In genomic region chr10:50806166-50806565, GRCm38 (mm10) we compare ENCODE assay signal across 28 mouse cellular contexts.
"Had no signal": no experiment of that assay in that cellular context is flagged by ENCODE, and none has a peak within 500 bp of the region (broad histone marks: within the 10 kb centered on the region; RNA-seq: fewer than 3 reads in every experiment).

No protein-coding gene starts in this region.

- H3K27me3 ChIP-seq: embryonic facial prominence, embryonic 12.5 days; embryonic facial prominence, embryonic 13.5 days; embryonic facial prominence, embryonic 15.5 days; forebrain, embryonic 12.5 days; forebrain, embryonic 13.5 days; forebrain, embryonic 15.5 days had no signal

- H3K36me3 ChIP-seq: embryonic facial prominence, embryonic 10.5 days; embryonic facial prominence, embryonic 12.5 days; embryonic facial prominence, embryonic 13.5 days; embryonic facial prominence, embryonic 15.5 days; forebrain, embryonic 10.5 days; forebrain, embryonic 12.5 days; forebrain, embryonic 15.5 days had no signal

- H3K4me1 ChIP-seq: embryonic facial prominence, embryonic 12.5 days; embryonic facial prominence, embryonic 13.5 days; embryonic facial prominence, embryonic 15.5 days had no signal

- H3K4me2 ChIP-seq: embryonic facial prominence, embryonic 12.5 days; embryonic facial prominence, embryonic 13.5 days; embryonic facial prominence, embryonic 15.5 days; forebrain, embryonic 12.5 days; forebrain, embryonic 13.5 days; forebrain, embryonic 15.5 days had no signal

- H3K27ac ChIP-seq: embryonic facial prominence, embryonic 10.5 days; embryonic facial prominence, embryonic 12.5 days; embryonic facial prominence, embryonic 13.5 days; embryonic facial prominence, embryonic 15.5 days; forebrain, embryonic 10.5 days; forebrain, embryonic 12.5 days; forebrain, embryonic 13.5 days; forebrain, embryonic 15.5 days; gastrocnemius, adult 2 months had no signal

- H3K9me3 ChIP-seq: embryonic facial prominence, embryonic 10.5 days; embryonic facial prominence, embryonic 12.5 days; embryonic facial prominence, embryonic 13.5 days; embryonic facial prominence, embryonic 15.5 days; forebrain, embryonic 10.5 days; forebrain, embryonic 12.5 days; forebrain, embryonic 13.5 days; forebrain, embryonic 15.5 days had no signal

- H3K9ac ChIP-seq: embryonic facial prominence, embryonic 12.5 days; embryonic facial prominence, embryonic 13.5 days; embryonic facial prominence, embryonic 15.5 days; forebrain, embryonic 12.5 days; forebrain, embryonic 13.5 days; forebrain, embryonic 15.5 days; forebrain, postnatal 0 days had no signal

- DNase-seq: cerebellum, adult 2 months; cerebellum, adult 8-10 months; cerebellum, adult 9-10 months; cerebellum, adult 9-11 months; cerebellum, postnatal 10 days; cerebellum, postnatal 14 days; cerebellum, postnatal 25 days; cerebellum, postnatal 36 days; embryo, embryonic 11 days; forebrain, postnatal 0 days; gastrocnemius, adult 2 months; gastrocnemius, postnatal 10 days; gastrocnemius, postnatal 14 days; gastrocnemius, postnatal 25 days; gastrocnemius, postnatal 36 days; heart, adult 11 months; heart, adult 18-20 months had no signal

- ATAC-seq: forebrain, embryonic 13.5 days; forebrain, embryonic 14.5 days; forebrain, embryonic 15.5 days; forebrain, embryonic 16.5 days; forebrain, postnatal 0 days had no signal

- H3K4me3 ChIP-seq: embryonic facial prominence, embryonic 10.5 days; embryonic facial prominence, embryonic 12.5 days; embryonic facial prominence, embryonic 13.5 days; embryonic facial prominence, embryonic 15.5 days; erythroblast, embryonic 14.5 days; forebrain, embryonic 10.5 days; forebrain, embryonic 12.5 days; forebrain, embryonic 13.5 days; forebrain, embryonic 15.5 days; gastrocnemius, adult 2 months had no signal
